Mouse (Mus musculus) neural tube, embryonic 14.5 days (tissue): Measurements from ENCODE around the gene Zeb2. TPM values are rescaled to one million over a fixed set of nuclear protein-coding genes. Genes with fewer than 3 reads are reported as not detected.

ENCODE experiments used
- ATAC-seq: fragments of 200-750 bp; cut with Nextera tagmentation; 2 replicates; pipeline ENCODE4 v1.8.0; 2017; ENCODE audit warnings: low read depth, mild to moderate bottlenecking, moderate TSS enrichment, moderate library complexity
- H3K27ac ChIP-seq: fragments of 300-500 bp; sonication (generic); 2 replicates; pipeline ENCODE4 v1.5.1; 2014; ENCODE audit warnings: low read depth, mild to moderate bottlenecking, control low read depth, low read length, moderate library complexity, mixed read lengths
- H3K27me3 ChIP-seq: fragments of 300-500 bp; sonication (generic); 2 replicates; pipeline ENCODE4 v1.6.1; 2014; ENCODE audit warnings: low read length; ENCODE audit not compliant: control insufficient read depth, insufficient read depth
- H3K36me3 ChIP-seq: fragments of 300-500 bp; sonication (generic); 2 replicates; pipeline ENCODE4 v1.6.1; 2014; ENCODE audit warnings: low read length, mixed read lengths; ENCODE audit not compliant: control insufficient read depth, insufficient read depth
- H3K4me1 ChIP-seq: fragments of 300-500 bp; sonication (generic); 2 replicates; pipeline ENCODE4 v1.6.1; 2014; ENCODE audit warnings: low read length; ENCODE audit not compliant: control insufficient read depth, insufficient read depth
- H3K4me2 ChIP-seq: fragments of 300-500 bp; sonication (generic); 2 replicates; pipeline ENCODE4 v1.6.1; 2014; ENCODE audit warnings: mild to moderate bottlenecking, low read depth, low read length, control low read depth
- H3K4me3 ChIP-seq: fragments of 300-500 bp; sonication (generic); 2 replicates; pipeline ENCODE4 v1.5.1; 2014; ENCODE audit warnings: low read depth, low read length, control low read depth, mixed read lengths
- H3K9ac ChIP-seq: fragments of 300-500 bp; sonication (generic); replicated peaks from 2 replicates; pipeline ENCODE4 v1.6.1; 2014; ENCODE audit warnings: low read depth, mild to moderate bottlenecking, control low read depth, low read length, mixed read lengths
- H3K9me3 ChIP-seq: fragments of 300-500 bp; sonication (generic); 2 replicates; pipeline ENCODE4 v1.6.1; 2016; ENCODE audit warnings: low read length; ENCODE audit not compliant: control insufficient read depth
- WGBS: fragments of 180-500 bp; shearing (Covaris S2); extraction: QIAGEN DNeasy Blood & Tissue Kit; methylation state at CpG from one replicate; pipeline ENCODE4 v1.1.7; 2014; 5-methylcytosine and 5-hydroxymethylcytosine counted together
- polyA plus RNA-seq: library from polyadenylated mRNA; unstranded; fragments of >200 nt; fragmentation: Nextera tagmentation; extraction: Ambion mirVana; gene quantifications from 2 replicates; pipeline ENCODE4 v1.2.1, GENCODE M21; 2014

The Zeb2 gene
- polyA plus RNA-seq, 1 experiment from 2014 or later: 53.8 TPM

DNA sequence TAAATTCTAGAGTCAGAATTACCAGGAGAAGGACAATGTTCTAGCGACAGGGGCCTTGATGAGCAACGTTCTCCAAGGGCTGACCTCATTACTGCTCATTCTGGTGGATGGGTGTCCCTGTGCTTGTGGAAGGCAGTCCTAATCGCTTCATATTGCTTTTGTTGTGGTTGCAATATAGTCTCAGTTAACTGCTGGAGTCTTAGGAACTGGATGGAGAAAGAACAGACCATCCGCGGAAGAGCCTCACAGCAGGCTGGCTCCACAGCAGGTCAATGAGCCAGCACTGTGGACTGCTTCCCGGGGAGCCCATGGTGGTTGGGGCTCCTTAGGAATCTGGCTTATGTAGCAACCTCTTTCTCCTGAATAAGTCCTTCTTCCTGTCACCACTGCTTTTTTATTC, 12.4 kb upstream of the Zeb2 start:
- Histone ChIP-seq H3K4me3 (no peak overlapping the region), H3K9ac (no peak overlapping the region), H3K4me2 (no peak overlapping the region), H3K4me1 (no peaks in the 10 kb centered on the region), H3K36me3 (no peaks in the 10 kb centered on the region), H3K27ac (no peak overlapping the region), H3K27me3 (no peaks in the 10 kb centered on the region), H3K9me3 (no peaks in the 10 kb centered on the region)
- ATAC-seq: no peak
- 21% methylated on average over 6 of the region's 6 CpGs for WGBS

DNA sequence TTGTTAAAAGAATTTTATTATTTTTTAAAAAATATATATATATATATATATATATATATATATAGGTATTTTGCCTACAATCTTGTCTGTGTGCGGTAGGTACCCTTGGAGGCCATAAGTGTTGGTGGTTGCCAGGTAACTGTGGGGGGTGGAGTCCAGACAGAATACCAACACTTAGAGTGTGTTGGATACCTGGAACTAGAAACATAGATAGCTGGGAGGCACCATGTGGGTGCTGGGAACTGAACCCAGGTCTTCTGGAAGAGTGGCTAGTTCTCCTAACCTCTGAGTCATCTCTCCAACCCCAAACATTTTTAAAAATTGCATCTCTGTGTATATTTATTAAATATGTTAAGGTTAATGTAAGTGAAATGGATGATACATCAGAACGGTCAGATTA, 11.5 kb upstream of the Zeb2 start:
- no peak for ATAC-seq
- no peaks in the 10 kb centered on the region for H3K27me3 ChIP-seq
- WGBS: 94% methylated on average over 2 of the region's 2 CpGs

DNA sequence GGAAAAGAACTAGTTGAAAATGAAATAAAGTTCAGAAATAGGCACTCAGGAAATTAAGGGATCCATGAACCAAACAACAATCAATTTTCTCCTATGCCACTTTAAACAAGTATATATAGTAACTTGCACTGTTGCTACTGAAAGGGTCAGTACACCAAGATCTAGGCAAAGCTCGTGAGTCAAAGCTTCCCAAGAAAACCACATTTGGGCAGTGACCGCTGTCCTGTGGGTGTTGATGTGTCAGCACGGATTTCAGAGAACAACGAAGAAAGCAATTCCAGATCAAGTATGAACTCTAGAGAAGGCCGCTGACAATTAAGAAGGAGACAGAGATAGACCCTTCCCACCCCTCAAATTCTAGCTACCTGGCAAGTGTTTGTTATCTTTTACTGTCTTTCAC, 9.2 kb upstream of the Zeb2 start:
- H3K36me3 ChIP-seq: no peaks in the 10 kb centered on the region
- WGBS: 94% methylated on average over 5 of the region's 5 CpGs
- H3K9ac ChIP-seq: no peak overlapping the region
- H3K4me3 ChIP-seq: no peak overlapping the region
- no peaks in the 10 kb centered on the region for H3K9me3 ChIP-seq
- no peak for ATAC-seq
- no peaks in the 10 kb centered on the region for H3K27me3 ChIP-seq
- no peak overlapping the region for H3K4me2 ChIP-seq
- no peak overlapping the region for H3K27ac ChIP-seq
- H3K4me1 ChIP-seq: no peaks in the 10 kb centered on the region

More for the DNA sequence above, 11.5 kb upstream of the Zeb2 start:
- H3K36me3 ChIP-seq: no peaks in the 10 kb centered on the region
- no peak overlapping the region for H3K4me2 ChIP-seq
- no peak overlapping the region for H3K4me3 ChIP-seq
- no peaks in the 10 kb centered on the region for H3K4me1 ChIP-seq
- H3K9me3 ChIP-seq: no peaks in the 10 kb centered on the region
- H3K27ac ChIP-seq: no peak overlapping the region
- no peak overlapping the region for H3K9ac ChIP-seq

DNA sequence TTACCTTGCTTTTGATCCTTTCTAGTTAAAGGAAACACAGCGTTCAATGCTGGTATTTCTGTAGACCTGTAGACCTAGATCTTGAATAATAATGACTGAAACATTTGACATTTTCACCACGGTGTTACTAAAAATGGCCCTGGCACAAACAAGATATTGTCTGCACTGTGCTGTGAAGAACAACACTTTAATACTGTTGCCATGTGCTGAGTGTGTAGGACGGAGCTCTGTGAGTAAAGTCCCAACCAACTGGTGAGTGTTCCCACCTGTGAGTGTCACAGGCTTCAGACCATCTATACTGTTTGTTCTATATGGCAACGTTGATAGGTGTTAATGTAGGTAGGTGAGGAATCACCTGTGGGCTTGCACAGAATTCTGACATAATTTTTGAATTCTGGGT, 8.0 kb upstream of the Zeb2 start:
- ATAC-seq: no peak

DNA sequence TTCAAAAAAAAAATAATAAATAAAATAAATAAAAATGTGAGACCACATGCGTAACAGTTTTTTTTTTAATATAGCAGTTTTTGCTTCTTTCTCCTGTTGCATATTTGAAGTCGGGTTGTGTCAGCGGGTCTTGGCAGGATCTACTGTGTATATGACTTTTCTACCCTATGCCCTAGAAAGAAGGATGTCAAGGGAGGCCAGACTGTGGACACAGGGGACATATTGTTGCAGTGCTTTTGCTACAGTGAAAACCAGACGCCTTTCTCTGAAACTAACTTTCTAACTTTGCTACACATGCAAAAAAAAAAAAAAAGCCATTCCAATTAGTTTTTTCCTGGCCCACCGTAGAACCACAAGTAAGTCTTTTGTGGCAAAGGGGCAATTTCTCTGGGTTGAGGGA, 6.3 kb upstream of the Zeb2 start:
- no peak overlapping the region for H3K9ac ChIP-seq
- no peak overlapping the region for H3K4me2 ChIP-seq
- H3K27ac ChIP-seq: no peak overlapping the region
- 63% methylated on average over 5 of the region's 5 CpGs for WGBS
- H3K36me3 ChIP-seq: no peaks in the 10 kb centered on the region
- H3K27me3 ChIP-seq: no peaks in the 10 kb centered on the region
- no peaks in the 10 kb centered on the region for H3K4me1 ChIP-seq
- no peaks in the 10 kb centered on the region for H3K9me3 ChIP-seq
- no peak overlapping the region for H3K4me3 ChIP-seq
- no peak for ATAC-seq

More for the DNA sequence above, 8.0 kb upstream of the Zeb2 start:
- Histone ChIP-seq H3K36me3 (no peaks in the 10 kb centered on the region), H3K4me2 (no peak overlapping the region), H3K9ac (no peak overlapping the region), H3K27me3 (no peaks in the 10 kb centered on the region), H3K4me1 (no peaks in the 10 kb centered on the region), H3K9me3 (no peaks in the 10 kb centered on the region), H3K27ac (no peak overlapping the region), H3K4me3 (no peak overlapping the region)
- WGBS: 84% methylated on average over 4 of the region's 4 CpGs

DNA sequence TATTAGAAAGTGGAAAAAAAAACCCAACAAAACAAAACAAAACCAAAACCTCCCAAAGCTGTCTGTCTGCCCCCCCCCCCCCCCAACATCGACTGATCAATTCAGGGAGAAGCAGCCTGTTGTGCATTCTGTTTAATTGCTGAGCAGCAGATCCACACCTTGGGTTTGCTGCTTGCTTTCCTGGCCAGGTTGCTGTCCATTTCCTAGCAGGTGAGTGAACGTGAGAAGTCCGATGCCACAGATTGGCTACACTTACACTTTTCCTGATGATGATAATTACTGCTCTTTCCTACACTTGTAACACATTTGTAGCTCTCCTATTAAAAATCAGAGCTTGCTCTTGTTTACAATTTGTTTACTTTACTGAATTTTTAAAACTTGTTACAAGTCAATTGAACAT, 926 bp upstream of the Zeb2 start:
- no peaks in the 10 kb centered on the region for H3K9me3 ChIP-seq
- 36% methylated on average over 3 of the region's 3 CpGs for WGBS
- no peak overlapping the region for H3K4me3 ChIP-seq
- no peak overlapping the region for H3K9ac ChIP-seq
- H3K4me2 ChIP-seq: no peak overlapping the region
- no peak for ATAC-seq
- no peaks in the 10 kb centered on the region for H3K36me3 ChIP-seq
- peaks cover 4% of the 10 kb centered on the region; the same call in 1 of the 2 replicates for H3K4me1 ChIP-seq
- no peaks in the 10 kb centered on the region for H3K27me3 ChIP-seq
- no peak overlapping the region for H3K27ac ChIP-seq

DNA sequence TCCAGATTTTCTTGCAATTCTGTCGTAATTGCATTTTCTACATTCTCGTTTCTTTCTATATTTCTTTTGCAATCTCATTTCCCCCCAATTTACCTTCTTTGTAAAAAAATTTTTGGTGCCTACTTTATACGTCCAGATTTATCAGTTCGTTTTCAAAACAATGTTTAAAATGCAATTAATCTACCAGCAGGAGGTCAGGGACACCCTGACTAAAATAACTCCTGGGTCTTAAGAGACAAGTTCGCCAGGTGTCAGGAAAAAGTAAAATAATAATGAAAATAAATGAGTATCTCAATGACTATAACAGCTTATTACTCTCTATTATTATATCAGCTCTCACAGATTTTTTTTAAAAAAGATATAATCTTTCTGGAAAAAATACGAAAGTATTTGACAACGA, 397 bp upstream of the Zeb2 start:
- Histone ChIP-seq H3K4me2 (peak overlapping the region; percentile 82), H3K36me3 (no peaks in the 10 kb centered on the region), H3K9me3 (no peaks in the 10 kb centered on the region), H3K4me3 (peak overlapping the region; percentile 59), H3K27ac (peak overlapping the region; percentile 40), H3K27me3 (no peaks in the 10 kb centered on the region), H3K4me1 (peaks cover 4% of the 10 kb centered on the region; the same call in 1 of the 2 replicates), H3K9ac (peak overlapping the region; percentile 67; the same call in 1 of the 2 replicates)
- WGBS: 15% methylated on average over 7 of the region's 7 CpGs
- ATAC-seq: no peak

DNA sequence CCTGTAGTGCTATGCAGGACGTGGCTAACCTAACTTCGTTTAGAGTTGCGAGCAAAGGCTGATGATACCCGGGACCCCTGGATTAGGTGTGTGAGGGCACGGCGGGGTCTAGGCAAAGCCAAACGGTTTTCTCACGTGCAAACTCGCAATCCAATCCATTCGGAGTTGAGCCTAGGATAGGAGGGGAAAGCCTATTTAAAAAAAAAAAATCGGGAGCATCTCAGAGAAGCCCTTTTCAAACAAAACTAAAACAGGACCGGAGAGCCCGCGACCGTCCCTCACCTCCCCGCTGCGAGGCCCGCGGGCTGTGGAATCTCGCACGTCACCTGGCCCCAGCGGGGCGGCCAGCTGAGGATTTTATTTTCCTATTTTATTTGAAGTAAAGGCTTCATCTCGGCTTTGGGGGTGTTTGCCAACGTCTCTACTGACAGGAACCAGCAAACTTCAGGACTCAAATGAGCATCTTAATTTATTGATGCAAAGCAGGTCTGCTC, 617 bp downstream of the Zeb2 start:
- Histone ChIP-seq H3K27ac (peak overlapping the region; percentile 40), H3K4me2 (peak overlapping the region; percentile 82), H3K4me3 (peak overlapping the region; percentile 59), H3K36me3 (no peaks in the 10 kb centered on the region), H3K9me3 (no peaks in the 10 kb centered on the region), H3K4me1 (peaks cover 4% of the 10 kb centered on the region; the same call in 1 of the 2 replicates), H3K27me3 (no peaks in the 10 kb centered on the region), H3K9ac (peak overlapping the region; percentile 67)
- under 1% methylated on average over 25 of the region's 25 CpGs for WGBS
- peak; percentile 12; the same call in 1 of the 2 replicates for ATAC-seq

DNA sequence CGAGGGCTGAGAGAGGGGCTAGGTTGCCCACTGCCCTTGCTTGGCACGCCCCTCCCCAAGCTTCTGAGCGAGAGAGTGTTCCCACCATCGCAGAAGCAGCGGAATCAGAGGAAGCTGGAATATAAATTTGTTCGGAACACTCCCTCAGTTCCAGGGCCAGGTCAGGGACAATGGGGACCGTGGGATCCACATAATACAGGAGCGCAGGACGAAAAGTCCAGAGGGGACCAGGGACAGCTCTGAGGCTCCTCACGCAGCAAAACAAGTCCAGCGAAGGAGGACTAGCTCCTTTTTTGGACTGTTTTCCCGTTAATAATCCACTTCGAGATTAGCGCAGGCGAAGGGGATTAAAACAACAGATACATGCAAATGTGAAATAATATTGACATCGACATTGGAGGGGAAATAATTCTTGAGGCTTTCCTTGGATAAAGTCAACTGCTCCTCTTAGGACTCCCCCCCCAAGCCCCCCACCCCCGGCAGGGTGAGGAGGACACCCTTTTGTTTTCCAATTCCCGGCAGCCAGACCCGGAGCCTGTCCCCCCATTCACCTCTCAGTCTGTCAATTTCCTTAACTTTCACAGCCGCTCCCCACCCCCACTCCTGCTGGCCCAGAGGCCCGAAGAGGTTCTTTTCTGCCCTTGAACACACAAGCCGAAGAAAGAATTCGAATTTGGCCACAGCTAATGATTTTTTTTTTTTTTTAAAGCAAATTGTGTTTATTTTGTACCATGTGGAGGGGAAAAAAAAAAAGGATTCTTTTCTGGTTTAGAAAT, 1.3 kb downstream of the Zeb2 start:
- Histone ChIP-seq H3K27me3 (no peaks in the 10 kb centered on the region), H3K4me1 (peaks cover 4% of the 10 kb centered on the region; the same call in 1 of the 2 replicates), H3K36me3 (no peaks in the 10 kb centered on the region), H3K9me3 (no peaks in the 10 kb centered on the region), H3K4me3 (peak overlapping the region; percentile 59), H3K27ac (peak overlapping the region; percentile 40), H3K9ac (peak overlapping the region; percentile 67), H3K4me2 (peak overlapping the region; percentile 82)
- under 1% methylated on average over 23 of the region's 23 CpGs for WGBS
- ATAC-seq: no peak
